Mouse (Mus musculus) adrenal gland, adult 2 months (tissue): Measurements from ENCODE around the gene Duoxa1. TPM values are rescaled to one million over a fixed set of nuclear protein-coding genes. Genes with fewer than 3 reads are reported as not detected.
"Not testable (repeated sequence)": the region's sequence is repeated elsewhere in the genome, so short reads cannot be mapped to it uniquely, and the experiment has no call there.

Experiments used
- DNase-seq: peaks from one replicate; pipeline ENCODE4 v3.0.0; 2021
- polyA plus RNA-seq: library from polyadenylated mRNA; depleted of rRNA; stranded (reverse); fragments of >200 nt; gene quantifications from 2 replicates; pipeline ENCODE4 v1.2.3, GENCODE M21; 2012
- total RNA-seq, 2 experiments: library from RNA; stranded (reverse); gene quantifications; 2 replicates each; pipeline ENCODE4 v1.2.3; 2021

Duoxa1 gene
- total and polyA plus RNA-seq, 3 experiments: 0.31 to 0.97 TPM; not detected in 1

- DNase-seq: not testable (repeated sequence)
Measured at GRCm38 (mm10) chr2:122330317-122330716, 16.8 kb upstream of the Duoxa1 start.

- DNase-seq: no peak
Measured at GRCm38 (mm10) chr2:122327986-122328385, 14.5 kb upstream of the Duoxa1 start.

DNA sequence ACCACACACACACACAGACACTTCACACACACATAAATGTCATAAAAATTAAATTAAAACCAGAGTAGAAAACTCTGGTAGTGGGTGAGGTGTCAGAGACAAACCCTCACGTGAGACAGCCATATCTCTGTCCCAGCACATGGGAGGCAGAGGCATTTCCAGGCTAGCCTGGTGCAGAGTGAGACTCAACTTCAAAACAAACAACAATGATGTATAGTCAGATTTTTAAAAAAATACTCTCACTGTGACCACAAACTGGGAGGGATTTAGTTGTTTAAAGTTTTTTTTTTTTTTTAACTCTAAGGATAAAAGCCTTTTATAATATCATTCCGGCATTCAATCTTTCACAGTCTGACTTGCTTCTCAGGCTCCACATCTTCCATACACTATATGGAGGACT lies 11.8 kb upstream of the Duoxa1 start:
- no peak for DNase-seq

GRCm38 (mm10) chr2:122324586-122324985 lies 11.1 kb upstream of the Duoxa1 start:
- DNase-seq: no peak

GRCm38 (mm10) chr2:122323960-122324359 lies 10.4 kb upstream of the Duoxa1 start:
- DNase-seq: no peak

- DNase-seq: no peak
Measured at GRCm38 (mm10) chr2:122317384-122317783, 3.9 kb upstream of the Duoxa1 start.

- DNase-seq: no peak
Measured at GRCm38 (mm10) chr2:122315372-122315771, 1.8 kb upstream of the Duoxa1 start, which contains the start of gene Duox1. Duox1 (plus strand) TSS chr2:122315672.

- DNase-seq: peak; percentile 27
Measured at GRCm38 (mm10) chr2:122312722-122313417, 660 bp downstream of the Duoxa1 start.

GRCm38 (mm10) chr2:122311561-122311960 lies 2.0 kb downstream of the Duoxa1 start:
- no peak for DNase-seq

DNA sequence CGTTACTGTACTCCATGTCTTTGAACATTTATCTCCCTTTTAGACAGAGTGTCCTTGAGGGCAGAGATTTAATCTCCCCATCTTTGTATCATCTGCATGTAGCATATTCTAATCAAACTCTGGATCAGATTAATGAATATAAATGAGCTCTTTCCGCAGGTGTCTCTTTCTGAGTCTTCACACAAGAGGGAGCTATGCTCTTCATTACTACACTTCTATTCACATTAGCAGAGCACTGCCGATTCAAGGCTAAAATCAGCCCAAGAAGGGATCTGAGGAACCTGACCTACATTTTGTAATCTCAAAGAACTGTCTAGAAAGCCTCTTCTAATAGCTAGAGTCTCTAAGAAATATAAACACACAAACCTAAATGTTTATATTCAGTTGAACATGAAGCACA lies 3.9 kb downstream of the Duoxa1 start:
- DNase-seq: no peak

DNA sequence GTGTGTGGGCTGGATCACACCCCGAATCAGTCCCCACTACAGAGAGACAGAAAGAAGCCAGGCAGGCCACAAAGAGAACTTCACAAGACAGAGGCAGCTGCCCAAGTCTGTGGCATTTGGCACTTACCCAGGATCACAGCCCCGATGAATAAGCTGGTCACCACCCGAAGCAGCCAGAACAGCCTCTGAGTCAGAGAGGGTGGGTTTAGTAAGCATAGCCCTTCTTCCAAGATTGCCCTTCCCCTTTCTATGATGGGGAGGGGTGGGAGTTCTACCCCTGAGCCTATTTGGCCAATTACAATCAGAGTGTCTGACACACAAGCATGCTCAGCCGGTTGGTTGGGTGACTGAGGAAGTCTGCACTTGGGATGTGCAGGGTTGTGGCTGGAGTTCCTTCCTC lies 7.3 kb downstream of the Duoxa1 start:
- DNase-seq: peak; percentile 79

DNA sequence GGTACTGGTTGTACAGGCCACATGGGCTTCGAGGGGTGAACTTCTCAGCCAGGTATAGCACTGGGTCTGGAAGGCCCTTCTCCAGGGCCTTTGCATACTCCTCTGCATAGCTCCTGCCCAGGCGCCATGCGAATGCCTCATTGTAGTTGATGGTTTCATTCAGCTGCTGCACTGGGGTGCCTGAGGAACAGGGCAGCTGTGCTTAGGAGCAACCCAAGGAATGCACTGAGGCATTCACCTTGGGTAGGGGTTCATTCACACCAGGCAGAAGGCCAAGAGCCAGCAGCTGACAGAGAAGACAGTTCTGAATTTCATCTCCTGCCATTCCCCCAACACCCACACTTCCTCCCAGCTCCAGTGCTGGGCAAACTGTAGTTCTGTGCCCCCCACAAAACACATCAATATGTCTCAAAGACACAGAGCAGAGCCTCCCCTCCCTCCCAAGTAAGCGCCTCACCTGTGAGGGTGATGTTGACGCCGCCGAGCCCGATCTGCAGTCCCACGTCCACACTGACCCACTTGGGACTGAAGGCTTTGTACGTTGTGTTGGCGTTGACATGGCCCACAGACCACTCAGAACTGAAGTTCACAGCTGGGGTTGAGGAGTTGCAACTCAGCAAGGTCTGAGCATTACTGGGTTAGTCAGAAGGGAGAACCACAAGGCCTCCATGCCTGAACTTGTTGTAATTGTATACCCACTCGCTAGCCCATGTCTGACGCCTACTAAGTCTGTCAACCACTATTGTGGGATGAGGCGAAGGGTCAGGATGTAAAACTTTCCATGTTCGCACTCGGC lies 8.2 kb downstream of the Duoxa1 start:
- DNase-seq: no peak

DNA sequence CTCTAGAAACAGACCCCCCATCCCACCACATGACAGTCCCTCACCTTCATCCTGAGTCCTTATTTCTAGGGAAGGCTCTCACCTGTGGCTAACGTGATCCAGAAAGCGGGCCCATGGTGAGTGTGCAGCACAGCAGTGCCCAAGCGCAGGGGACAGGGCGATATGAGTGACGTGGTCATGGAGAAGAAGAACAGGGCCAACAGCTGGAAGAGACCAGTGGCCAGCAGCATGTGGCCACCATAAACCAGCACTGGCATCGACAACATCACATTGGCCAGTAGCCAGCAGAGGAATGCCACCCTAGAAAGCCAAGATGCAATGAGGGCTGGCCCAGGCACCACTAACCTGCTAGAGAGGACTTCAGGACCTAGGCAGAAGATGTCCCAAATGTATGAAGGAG lies 9.0 kb downstream of the Duoxa1 start:
- DNase-seq: no peak

DNA sequence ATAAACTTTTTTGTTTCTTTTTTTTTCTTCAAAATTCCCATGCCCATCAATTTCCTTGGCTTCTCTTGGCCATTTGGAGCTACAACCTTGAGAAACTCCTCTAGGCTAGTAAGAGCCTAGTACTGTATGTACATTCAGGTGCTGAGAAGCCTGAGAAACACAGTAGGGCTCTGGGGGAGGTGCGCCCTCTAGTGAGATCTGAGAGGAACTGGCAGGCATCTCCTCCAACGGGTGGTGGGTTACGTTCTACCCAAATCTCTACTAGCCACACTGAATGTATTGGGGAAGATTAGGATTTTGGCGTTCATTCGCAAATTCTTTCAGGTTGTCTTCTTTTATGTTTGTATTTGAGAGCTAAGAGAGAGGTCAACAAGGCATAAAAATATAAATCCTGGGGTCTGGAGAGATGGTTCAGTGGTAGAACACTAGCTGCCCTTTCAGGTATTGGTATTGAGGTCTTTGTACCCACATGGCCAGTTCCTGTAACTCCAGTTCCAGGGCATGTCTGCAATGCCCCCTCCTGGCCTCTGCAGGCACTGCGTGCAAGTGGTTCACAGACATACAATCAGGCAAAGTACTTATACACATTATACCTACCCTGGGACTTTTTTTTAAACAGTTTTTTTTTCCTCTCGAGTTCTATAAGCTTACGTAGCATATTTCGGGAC lies 10.8 kb downstream of the Duoxa1 start:
- peak; percentile 61 for DNase-seq

DNA sequence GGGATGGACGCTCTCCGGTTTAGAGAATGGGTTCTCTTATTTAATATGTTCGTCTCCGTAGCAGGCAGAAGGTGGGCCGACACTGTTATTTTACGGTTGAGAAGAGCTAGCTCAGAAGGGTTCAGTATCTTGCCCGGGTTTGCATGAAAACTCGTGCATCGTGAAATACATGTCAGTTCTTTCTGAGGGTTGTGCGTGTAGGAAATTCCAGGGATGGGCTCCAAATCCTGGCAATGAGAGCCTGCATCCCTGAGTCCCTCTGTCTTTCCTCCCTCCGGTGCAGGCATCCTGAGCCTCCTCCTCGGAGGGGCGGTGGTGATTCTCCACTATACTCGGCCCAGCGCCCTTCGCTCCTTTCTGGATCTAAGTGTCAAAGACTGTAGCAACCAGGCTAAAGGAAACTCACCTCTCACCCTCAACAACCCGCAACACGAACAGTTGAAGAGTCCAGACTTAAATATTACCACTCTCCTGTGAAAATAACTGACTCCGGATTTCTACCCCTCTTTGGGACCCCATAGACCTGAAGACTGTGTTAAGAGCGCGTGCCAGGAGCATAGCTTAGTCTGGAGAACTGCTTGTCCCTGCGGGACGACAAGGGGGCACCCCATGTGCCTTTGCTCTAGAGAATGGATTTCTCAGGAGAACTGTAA lies 11.5 kb downstream of the Duoxa1 start:
- DNase-seq: no peak

DNA sequence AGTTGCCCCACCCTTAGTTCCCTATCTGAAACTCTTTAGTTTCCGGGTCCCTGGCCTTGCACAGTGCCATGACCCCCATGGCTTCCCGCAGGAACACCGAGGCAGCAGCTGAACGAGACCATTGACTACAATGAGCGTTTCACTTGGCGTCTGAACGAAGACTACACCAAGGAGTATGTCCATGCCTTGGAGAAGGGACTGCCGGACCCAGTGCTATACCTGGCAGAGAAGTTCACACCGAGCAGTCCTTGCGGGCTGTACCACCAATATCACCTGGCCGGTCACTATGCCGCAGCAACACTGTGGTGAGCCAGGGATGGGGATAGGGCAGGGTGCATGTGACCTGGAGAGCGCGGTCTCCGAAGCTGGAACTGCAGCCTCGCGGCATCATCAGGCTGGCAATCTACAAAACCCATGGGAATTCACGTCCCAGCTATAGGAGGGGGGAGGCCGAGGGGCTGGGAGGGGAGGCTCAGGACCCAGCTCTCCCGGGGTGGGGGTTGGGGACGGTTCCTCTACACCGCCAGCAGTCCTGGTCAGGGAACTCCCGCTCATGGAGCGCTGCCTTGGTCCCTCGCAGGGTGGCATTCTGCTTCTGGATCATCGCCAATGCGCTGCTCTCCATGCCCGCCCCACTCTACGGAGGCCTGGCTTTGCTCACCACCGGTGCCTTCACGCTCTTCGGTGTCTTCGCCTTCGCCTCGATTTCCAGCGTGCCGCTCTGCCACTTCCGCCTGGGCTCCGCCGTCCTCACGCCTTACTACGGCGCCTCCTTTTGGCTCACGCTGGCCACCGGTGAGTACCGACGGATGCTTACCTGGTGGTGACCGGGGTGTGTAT lies 12.2 kb downstream of the Duoxa1 start:
- DNase-seq: peak; percentile 56

GRCm38 (mm10) chr2:122300656-122301020 lies 12.9 kb downstream of the Duoxa1 start:
- no peak for DNase-seq

DNA sequence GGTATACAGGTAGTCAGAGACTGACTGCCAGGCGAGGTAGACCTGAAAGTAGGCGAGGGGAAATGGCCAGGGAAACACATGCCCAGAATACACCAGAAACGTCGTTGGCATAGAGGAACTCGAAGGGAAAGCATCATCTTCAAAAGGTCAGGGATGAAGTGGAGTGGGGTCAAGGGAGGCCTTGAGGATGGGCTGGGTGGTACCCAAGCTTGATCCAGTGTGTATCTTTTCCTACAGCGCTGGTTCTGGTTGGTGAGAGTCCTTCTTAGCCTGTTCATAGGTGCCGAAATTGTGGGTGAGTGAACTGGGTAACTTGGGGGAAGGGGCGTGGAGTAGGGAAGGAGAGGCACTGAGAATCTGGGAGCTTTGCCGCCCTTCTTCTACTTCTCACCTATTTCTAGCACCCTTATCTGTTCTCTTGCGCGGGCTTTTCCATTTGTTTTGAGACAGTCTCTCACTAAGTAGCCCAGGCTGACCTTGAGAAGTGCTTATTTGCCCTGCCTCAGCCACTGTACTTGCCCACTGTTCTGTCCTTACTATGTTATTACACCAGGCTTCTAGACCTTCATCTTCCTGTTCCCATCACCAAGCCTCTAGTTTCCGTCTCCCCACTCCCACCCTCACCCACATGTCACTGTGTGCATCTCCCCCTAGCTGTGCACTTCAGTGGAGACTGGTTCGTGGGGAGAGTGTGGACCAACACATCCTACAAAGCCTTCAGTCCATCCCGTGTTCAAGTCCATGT lies 13.4 kb downstream of the Duoxa1 start:
- no peak for DNase-seq

DNA sequence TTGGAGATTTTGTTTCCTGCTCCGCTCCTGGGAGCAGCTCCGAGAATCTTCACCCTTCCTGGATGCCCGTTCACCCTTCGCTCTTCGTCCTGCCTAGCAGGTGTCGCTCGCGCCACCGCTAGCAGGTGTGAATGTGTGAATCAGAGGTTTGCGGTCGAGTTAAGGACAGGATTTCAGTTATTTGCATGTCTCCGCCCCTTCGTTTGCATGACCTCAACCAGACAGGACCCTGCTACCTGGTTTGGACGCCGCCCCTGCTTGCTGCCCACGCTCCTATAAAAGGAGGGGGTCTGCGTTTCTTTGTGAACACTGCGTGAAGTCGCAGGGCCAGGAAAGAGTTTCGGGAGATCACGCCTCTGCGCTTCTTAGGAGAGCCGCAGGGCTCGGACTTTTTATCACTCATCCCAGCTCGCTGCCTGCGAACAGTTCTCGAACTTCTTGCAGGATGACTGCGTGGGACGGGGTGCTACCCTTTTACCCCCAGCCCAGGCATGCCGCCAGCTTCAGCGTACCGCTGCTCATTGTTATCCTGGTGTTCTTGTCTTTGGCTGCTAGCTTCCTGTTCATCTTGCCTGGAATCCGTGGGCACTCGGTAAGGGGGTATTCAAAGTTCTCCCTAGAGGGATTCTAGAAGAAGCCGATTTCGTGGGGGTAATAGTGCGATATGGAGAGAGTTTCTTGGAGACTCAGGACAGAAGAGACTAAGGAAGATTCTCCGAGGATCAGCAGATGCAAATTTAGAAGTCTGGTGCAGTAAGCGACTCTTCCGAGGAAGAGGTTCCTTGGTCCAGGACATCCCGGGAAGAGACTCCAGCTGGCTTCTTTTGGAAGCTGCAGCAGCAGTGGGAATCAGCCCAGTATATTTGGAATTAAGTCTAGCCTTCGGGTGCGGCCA lies 14.7 kb downstream of the Duoxa1 start, which contains the start of gene Duoxa2:
TSS of gene Duoxa2 (plus strand) at position 305 of the 895 bp plus-strand sequence.
- peak; percentile 17 for DNase-seq

DNA sequence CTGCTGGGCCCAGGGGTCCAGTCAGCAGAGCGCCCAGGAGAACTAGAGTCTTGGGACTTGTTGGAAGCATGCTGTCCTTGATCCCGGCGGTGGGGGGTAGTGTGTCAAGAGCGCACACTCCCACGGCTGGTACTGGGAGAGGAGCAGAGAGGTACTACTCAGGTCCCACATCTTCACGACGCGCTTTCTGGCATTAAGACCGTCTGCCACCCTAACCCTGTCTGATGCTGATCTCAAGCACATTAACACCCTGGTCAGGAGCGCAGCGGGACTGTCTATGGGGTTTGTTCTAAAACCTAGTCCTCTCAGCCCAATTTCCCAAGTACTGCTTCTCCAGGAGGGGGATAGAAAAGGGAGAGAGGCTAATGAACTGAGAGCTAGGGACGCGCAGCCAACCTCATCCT lies 15.4 kb downstream of the Duoxa1 start, which contains the start of gene Duox2:
TSS of gene Duox2 (minus strand) at position 354 of the 404 bp plus-strand sequence.
- no peak for DNase-seq
